Mouse (Mus musculus) heart, embryonic 14.5 days (tissue): ENCODE measurements around the gene Slc39a11. TPM values are rescaled to one million over a fixed set of nuclear protein-coding genes. Genes with fewer than 3 reads are reported as not detected.

ENCODE experiments used
- ATAC-seq: fragments of 200-750 bp; cut with Nextera tagmentation; 2 replicates; pipeline ENCODE4 v1.8.0; 2017; ENCODE audit warnings: low read depth, moderate TSS enrichment; ENCODE audit not compliant: insufficient number of reproducible peaks, insufficient read depth, low FRiP score
- H3K27ac ChIP-seq, 2 experiments: fragments of 200-500 bp in 1 of 2; fragments of 300-500 bp in 1 of 2; sonication (generic) in 1 of 2; replicated peaks in 1 of 2; 2 replicates each; pipeline ENCODE4 v1.5.1; 2012 to 2014; ENCODE audit warnings: low read depth in 2 of 2, low read length in 2 of 2, control low read depth in 1 of 2, mild to moderate bottlenecking in 1 of 2, mixed read lengths in 1 of 2; ENCODE audit not compliant: control insufficient read depth in 1 of 2, insufficient read depth in 1 of 2
- H3K27me3 ChIP-seq: fragments of 300-500 bp; sonication (generic); 2 replicates; pipeline ENCODE4 v1.6.1; 2014; ENCODE audit warnings: mild to moderate bottlenecking, low read length, control low read depth; ENCODE audit not compliant: control insufficient read depth, insufficient read depth
- H3K36me3 ChIP-seq: fragments of 300-500 bp; sonication (generic); 2 replicates; pipeline ENCODE4 v1.6.1; 2014; ENCODE audit warnings: mild to moderate bottlenecking, control low read depth, low read length, mixed read lengths; ENCODE audit not compliant: control insufficient read depth, insufficient read depth
- H3K4me1 ChIP-seq, 2 experiments: fragments of 200-500 bp in 1 of 2; fragments of 300-500 bp in 1 of 2; sonication (generic) in 1 of 2; 2 replicates each; pipeline ENCODE4 v1.6.1; 2012 to 2014; ENCODE audit warnings: low read length in 2 of 2, control low read depth in 1 of 2, mixed read lengths in 1 of 2; ENCODE audit not compliant: control insufficient read depth in 2 of 2, insufficient read depth in 2 of 2
- H3K4me2 ChIP-seq: fragments of 300-500 bp; sonication (generic); 2 replicates; pipeline ENCODE4 v1.6.1; 2014; ENCODE audit warnings: mild to moderate bottlenecking, low read length
- H3K4me3 ChIP-seq, 2 experiments: fragments of 200-500 bp in 1 of 2; fragments of 300-500 bp in 1 of 2; sonication (generic) in 1 of 2; 2 replicates each; pipeline ENCODE4 v1.5.1; 2012 to 2014; ENCODE audit warnings: low read length in 2 of 2, mild to moderate bottlenecking in 2 of 2, control low read depth in 1 of 2, low read depth in 1 of 2, moderate library complexity in 1 of 2; ENCODE audit not compliant: control insufficient read depth in 1 of 2, insufficient read depth in 1 of 2
- H3K9ac ChIP-seq: fragments of 300-500 bp; sonication (generic); 2 replicates; pipeline ENCODE4 v1.6.1; 2014; ENCODE audit warnings: mild to moderate bottlenecking, low read length
- H3K9me3 ChIP-seq: fragments of 300-500 bp; sonication (generic); 2 replicates; pipeline ENCODE4 v1.6.1; 2016; ENCODE audit warnings: low read length, control low read depth; ENCODE audit not compliant: control insufficient read depth
- WGBS: fragments of 180-500 bp; shearing (Covaris S2); extraction: QIAGEN DNeasy Blood & Tissue Kit; methylation state at CpG from one replicate; pipeline ENCODE4 v1.1.7; 2014; 5-methylcytosine and 5-hydroxymethylcytosine counted together
- polyA plus RNA-seq: library from polyadenylated mRNA; unstranded; fragments of >200 nt; fragmentation: Nextera tagmentation; extraction: Ambion mirVana; gene quantifications from 2 replicates; pipeline ENCODE4 v1.2.1, GENCODE M21; 2014

Gene Slc39a11
- polyA plus RNA-seq, 1 experiment from 2014 or later: 13.6 TPM

DNA sequence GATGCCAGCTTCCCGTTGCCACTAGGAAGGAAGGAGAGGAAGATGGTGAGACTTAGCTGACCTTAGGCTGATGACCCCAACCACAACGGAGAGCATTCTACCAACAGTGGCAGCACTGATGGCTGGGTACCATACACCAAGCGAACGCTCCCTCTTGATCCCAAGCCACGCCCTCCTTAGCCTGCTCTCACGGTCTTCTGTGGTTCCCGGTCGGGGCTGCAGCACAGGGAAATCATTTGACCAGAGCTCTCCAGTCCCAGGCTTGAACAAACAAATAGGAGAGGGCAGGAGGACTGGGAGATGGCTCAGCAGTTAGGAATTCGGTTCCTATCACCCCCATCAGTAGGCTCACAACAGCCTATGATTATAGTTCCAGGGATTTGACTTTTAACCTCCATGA, 403.4 kb downstream of the Slc39a11 start:
- Histone ChIP-seq H3K9me3 (no peaks in the 10 kb centered on the region), H3K36me3 (no peaks in the 10 kb centered on the region), H3K9ac (no peak overlapping the region), H3K27ac (no peak overlapping the region), H3K4me1 (0 out of 4 replicates have a peak, but pooled peaks cover 0 to 2% of the 10 kb centered on the region in 2 experiments), H3K4me2 (no peak overlapping the region), H3K4me3 (no peak overlapping the region), H3K27me3 (no peaks in the 10 kb centered on the region)
- WGBS: 59% methylated on average over 9 of the region's 9 CpGs
- no peak for ATAC-seq

DNA sequence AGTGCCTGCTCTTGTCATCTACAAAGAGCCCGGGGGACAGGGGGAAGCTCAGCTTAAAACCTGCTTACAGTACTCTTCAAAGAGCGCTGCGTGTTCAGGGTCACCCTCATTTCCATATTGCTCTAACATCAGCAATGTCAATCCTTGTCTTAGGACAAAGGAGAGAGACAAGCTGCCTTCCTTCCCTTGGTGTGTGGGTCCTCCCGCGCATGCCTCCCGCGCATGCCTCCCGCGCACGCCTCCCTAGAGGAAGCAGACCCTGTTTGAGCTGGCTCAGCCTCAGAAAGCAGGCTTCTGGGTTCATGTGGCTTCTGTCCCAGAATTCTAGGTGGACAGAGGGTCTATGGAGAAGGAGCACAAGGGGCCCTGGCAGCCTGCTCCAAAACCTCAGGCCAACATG, 404.2 kb downstream of the Slc39a11 start:
- Histone ChIP-seq H3K9me3 (no peaks in the 10 kb centered on the region), H3K4me1 (0 out of 4 replicates have a peak, but pooled peaks cover 0 to 2% of the 10 kb centered on the region in 2 experiments), H3K4me2 (no peak overlapping the region), H3K27me3 (no peaks in the 10 kb centered on the region), H3K4me3 (no peak overlapping the region), H3K9ac (no peak overlapping the region), H3K36me3 (no peaks in the 10 kb centered on the region), H3K27ac (no peak overlapping the region)
- 83% methylated on average over 10 of the region's 10 CpGs for WGBS
- no peak for ATAC-seq

DNA sequence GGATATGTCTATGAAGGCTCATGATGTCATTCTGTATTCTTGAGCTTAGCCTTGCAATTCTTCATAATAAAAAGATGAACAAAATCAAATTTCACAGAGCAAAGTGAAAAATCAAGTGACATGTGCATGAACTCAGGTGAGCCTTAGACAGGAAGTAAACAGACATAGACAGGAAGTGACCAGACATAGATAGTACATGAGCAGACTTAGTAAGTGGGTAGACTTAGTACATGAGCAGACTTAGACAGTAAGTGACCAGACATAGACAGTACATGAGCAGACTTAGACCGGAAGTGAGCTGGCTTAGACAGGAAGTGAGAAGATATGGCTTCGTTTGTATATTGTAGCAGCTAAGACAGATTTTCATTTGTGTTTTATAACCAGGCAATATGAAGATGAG, 415.4 kb downstream of the Slc39a11 start:
- no peaks in the 10 kb centered on the region for H3K9me3 ChIP-seq
- no peak overlapping the region for H3K4me3 ChIP-seq
- no peak overlapping the region for H3K27ac ChIP-seq
- H3K4me2 ChIP-seq: no peak overlapping the region
- 65% methylated on average over 2 of the region's 2 CpGs for WGBS
- H3K27me3 ChIP-seq: no peaks in the 10 kb centered on the region
- no peak overlapping the region for H3K9ac ChIP-seq
- no peaks in the 10 kb centered on the region for H3K4me1 ChIP-seq
- no peak for ATAC-seq
- H3K36me3 ChIP-seq: no peaks in the 10 kb centered on the region

DNA sequence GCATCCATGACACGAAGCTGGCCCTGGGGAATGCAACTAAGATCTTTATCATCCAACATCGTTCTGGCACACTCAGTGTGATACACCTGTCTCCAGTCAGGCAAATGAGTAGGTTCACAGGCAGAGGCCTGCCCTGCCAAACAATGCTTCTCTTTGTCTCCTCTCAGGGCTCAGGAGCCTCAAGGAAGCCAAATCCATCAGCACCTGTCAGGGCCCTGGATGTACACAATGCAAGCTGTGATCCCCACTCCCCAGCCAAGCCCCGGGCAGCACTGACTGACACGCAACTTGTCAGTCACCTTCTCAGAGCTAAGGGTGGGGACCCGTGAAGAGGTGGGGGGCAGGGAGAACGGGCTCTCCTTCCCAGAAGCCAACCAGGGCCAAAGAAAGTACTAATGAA, 417.8 kb downstream of the Slc39a11 start:
- no peak for ATAC-seq
- Histone ChIP-seq H3K4me2 (no peak overlapping the region), H3K27ac (no peak overlapping the region), H3K9ac (no peak overlapping the region), H3K27me3 (no peaks in the 10 kb centered on the region), H3K36me3 (no peaks in the 10 kb centered on the region), H3K4me3 (no peak overlapping the region), H3K4me1 (no peaks in the 10 kb centered on the region), H3K9me3 (no peaks in the 10 kb centered on the region)
- 16% methylated on average over 6 of the region's 6 CpGs for WGBS

DNA sequence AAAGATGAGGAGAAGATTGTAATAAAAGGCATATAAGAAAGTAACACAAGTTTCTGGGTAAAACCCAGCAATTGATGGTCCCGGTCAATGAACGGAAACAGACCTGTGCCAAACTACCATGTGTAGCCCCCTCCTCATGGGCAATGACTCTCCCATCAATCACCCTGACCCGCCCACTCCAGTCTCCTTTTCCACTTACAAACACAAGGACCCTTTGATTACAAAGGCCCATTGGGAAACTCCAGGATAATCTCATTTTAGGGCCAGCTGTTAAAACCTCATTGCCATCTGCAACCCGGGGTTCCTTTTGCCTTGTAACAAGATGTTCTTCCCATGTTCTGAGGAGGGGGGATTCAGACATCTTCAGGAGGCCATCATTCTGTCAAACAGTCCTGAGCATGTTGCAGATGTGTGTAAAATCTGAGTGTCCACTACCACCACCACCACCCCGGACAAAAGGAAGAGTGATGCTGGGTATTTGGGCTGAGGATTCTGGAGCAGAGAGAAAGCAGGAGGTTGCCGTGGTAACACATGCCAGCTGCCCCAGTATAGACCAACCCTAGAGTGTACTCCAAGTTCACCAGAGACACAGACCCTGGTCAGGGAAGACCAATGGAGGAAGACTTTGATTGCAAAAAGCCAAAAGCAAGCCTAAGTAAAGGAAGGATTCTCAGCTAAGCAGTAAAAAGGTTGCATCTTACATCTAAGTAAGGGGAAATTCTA, 419.3 kb downstream of the Slc39a11 start:
- Histone ChIP-seq H3K27ac (no peak overlapping the region), H3K27me3 (no peaks in the 10 kb centered on the region), H3K4me2 (no peak overlapping the region), H3K4me1 (no peaks in the 10 kb centered on the region), H3K9ac (no peak overlapping the region), H3K36me3 (no peaks in the 10 kb centered on the region), H3K9me3 (no peaks in the 10 kb centered on the region), H3K4me3 (no peak overlapping the region)
- 77% methylated on average over 6 of the region's 6 CpGs for WGBS
- ATAC-seq: no peak

DNA sequence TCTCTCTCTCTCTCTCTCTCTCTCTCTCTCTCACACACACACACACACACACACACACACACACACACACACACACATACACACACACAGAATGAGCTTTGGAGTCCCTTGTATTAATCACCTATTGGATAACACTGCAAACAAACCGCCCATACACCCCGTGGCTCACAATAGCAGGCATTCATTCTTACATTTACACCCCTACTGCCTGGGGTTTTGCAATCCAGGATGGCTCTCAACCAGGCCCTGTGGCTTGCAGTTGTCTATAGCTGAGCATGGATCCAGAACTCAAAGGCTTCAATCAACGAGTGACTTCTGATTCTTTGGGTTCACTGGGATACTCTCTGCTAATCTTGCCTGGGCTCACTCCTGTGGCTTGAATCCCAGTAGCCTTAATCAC, 424.1 kb downstream of the Slc39a11 start:
- Histone ChIP-seq H3K4me2 (no peak overlapping the region), H3K9me3 (no peaks in the 10 kb centered on the region), H3K27ac (no peak overlapping the region), H3K4me1 (no peaks in the 10 kb centered on the region), H3K36me3 (no peaks in the 10 kb centered on the region), H3K4me3 (no peak overlapping the region), H3K9ac (no peak overlapping the region), H3K27me3 (no peaks in the 10 kb centered on the region)
- no peak for ATAC-seq
- WGBS: 77% methylated on average over 3 of the region's 3 CpGs

DNA sequence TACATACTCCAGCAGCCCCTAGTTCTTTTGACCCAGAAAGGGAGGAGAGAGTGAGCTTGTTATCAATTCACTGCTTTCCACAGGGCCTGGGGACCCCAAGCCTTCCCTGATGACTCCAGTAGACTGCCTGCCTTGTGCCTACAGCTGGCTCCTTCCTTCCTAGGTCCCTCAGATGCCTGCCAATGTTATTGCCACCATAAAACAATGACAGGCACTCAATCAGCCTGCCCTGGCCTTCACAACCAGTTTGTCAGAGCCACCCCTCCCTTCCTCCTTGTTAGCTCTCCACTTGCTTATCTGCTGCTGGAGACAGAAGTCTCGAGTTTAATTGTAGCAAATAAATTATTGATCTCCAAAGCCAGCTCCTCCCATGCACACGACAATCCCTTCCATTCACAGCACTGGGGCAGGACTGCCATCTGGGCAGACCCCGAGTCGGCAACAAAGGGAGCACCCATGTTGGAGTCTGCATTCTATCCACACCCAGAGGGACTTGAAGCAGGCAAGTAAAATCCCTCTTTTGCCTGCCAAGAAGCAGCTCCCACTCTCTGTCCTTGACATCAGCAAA, 426.0 kb downstream of the Slc39a11 start:
- 45% methylated on average over 4 of the region's 4 CpGs for WGBS
- no peak for ATAC-seq
- Histone ChIP-seq H3K4me1 (no peaks in the 10 kb centered on the region), H3K4me3 (no peak overlapping the region), H3K9me3 (no peaks in the 10 kb centered on the region), H3K4me2 (no peak overlapping the region), H3K27ac (no peak overlapping the region), H3K27me3 (no peaks in the 10 kb centered on the region), H3K9ac (no peak overlapping the region), H3K36me3 (no peaks in the 10 kb centered on the region)
